Mouse (Mus musculus): ENCODE results near the gene Mycbp. TPM values are rescaled to one million over a fixed set of nuclear protein-coding genes. Genes with fewer than 3 reads are reported as not detected.

Gene Mycbp
- polyA plus RNA-seq, 1 experiment from 2014 or later: 67.7 TPM

- Histone ChIP-seq H3K27ac (peak within 1 kb of the TSS; percentile 89), H3K9me3 (replicated peaks; ENCODE audit: low read length) (no peaks in the 10 kb centered on the region), H3K4me2 (ENCODE audit: low read length) (peak within 1 kb of the TSS; percentile 81), H3K9ac (ENCODE audit: low read depth, low read length) (peak within 1 kb of the TSS; percentile 94), H3K36me3 (ENCODE audit: insufficient read depth, low read length) (peaks cover 18% of the 10 kb centered on the region), H3K4me3 (replicated peaks; ENCODE audit: low read depth, low read length) (peak within 1 kb of the TSS; percentile 95), H3K4me1 (replicated peaks; ENCODE audit: insufficient read depth, low read length) (peaks cover 15% of the 10 kb centered on the region), H3K27me3 (ENCODE audit: insufficient read depth, low read length) (no peaks in the 10 kb centered on the region)
- under 1% methylated on average over 47 of the region's 49 CpGs for WGBS
- peak; percentile 100 for ATAC-seq (replicated peaks; ENCODE audit: low FRiP score, low read depth)
- DNase-seq (ENCODE audit: low spot score): peak; percentile 99
- 0 out of 2 replicates have a peak, but pooled peaks have one; percentile 1 for TF ChIP-seq CTCF (IDR thresholded peaks at IDR 0.05; ENCODE audit: low read depth)
These were observed 12.3 kb downstream of the Mycbp start, which contains the start of gene Rragc for GRCm38 (mm10) chr4:123916748-123917547. TSS of gene Rragc (plus strand) at chr4:123917446.

- H3K36me3 ChIP-seq (ENCODE audit: insufficient read depth, low read length): peaks cover 19% of the 10 kb centered on the region
- peak; percentile 46 for ATAC-seq (replicated peaks; ENCODE audit: low FRiP score, low read depth)
- no peaks in the 10 kb centered on the region for H3K27me3 ChIP-seq (ENCODE audit: insufficient read depth, low read length)
- peaks cover 15% of the 10 kb centered on the region for H3K4me1 ChIP-seq (replicated peaks; ENCODE audit: insufficient read depth, low read length)
- DNase-seq (ENCODE audit: low spot score): peak; percentile 34
- WGBS: under 1% methylated on average over 50 of the region's 63 CpGs
- H3K4me3 ChIP-seq (replicated peaks; ENCODE audit: low read depth, low read length): peak within 1 kb of the TSS; percentile 95
- H3K4me2 ChIP-seq (ENCODE audit: low read length): peak within 1 kb of the TSS; percentile 81
- H3K27ac ChIP-seq: peak within 1 kb of the TSS; percentile 89
- TF ChIP-seq CTCF (IDR thresholded peaks at IDR 0.05; ENCODE audit: low read depth): no peak
- H3K9ac ChIP-seq (ENCODE audit: low read depth, low read length): peak within 1 kb of the TSS; percentile 94
- H3K9me3 ChIP-seq (replicated peaks; ENCODE audit: low read length): no peaks in the 10 kb centered on the region
These were observed 13.0 kb downstream of the Mycbp start, which contains the start of gene 4930535I16Rik for GRCm38 (mm10) chr4:123917548-123918140. TSS of gene 4930535I16Rik (minus strand) at chr4:123918022.

GRCm38 (mm10) chr4:123918851-123919250, 14.2 kb downstream of the Mycbp start:
- Histone ChIP-seq H3K27ac (no peak overlapping the region), H3K36me3 (ENCODE audit: insufficient read depth, low read length) (peaks cover 31% of the 10 kb centered on the region), H3K4me3 (replicated peaks; ENCODE audit: low read depth, low read length) (no peak overlapping the region), H3K27me3 (ENCODE audit: insufficient read depth, low read length) (no peaks in the 10 kb centered on the region), H3K4me2 (ENCODE audit: low read length) (peak overlapping the region; percentile 81), H3K9me3 (replicated peaks; ENCODE audit: low read length) (no peaks in the 10 kb centered on the region), H3K9ac (ENCODE audit: low read depth, low read length) (no peak overlapping the region), H3K4me1 (replicated peaks; ENCODE audit: insufficient read depth, low read length) (peaks cover 15% of the 10 kb centered on the region)
- no peak for ATAC-seq (replicated peaks; ENCODE audit: low FRiP score, low read depth)
- TF ChIP-seq CTCF (IDR thresholded peaks at IDR 0.05; ENCODE audit: low read depth): no peak
- WGBS: 69% methylated on average over 2 of the region's 2 CpGs
- no peak for DNase-seq (ENCODE audit: low spot score)

GRCm38 (mm10) chr4:123921055-123921565, 16.5 kb downstream of the Mycbp start:
- H3K4me3 ChIP-seq (replicated peaks; ENCODE audit: low read depth, low read length): no peak overlapping the region
- H3K4me1 ChIP-seq (replicated peaks; ENCODE audit: insufficient read depth, low read length): peaks cover 14% of the 10 kb centered on the region
- 88% methylated on average over 4 of the region's 4 CpGs for WGBS
- no peaks in the 10 kb centered on the region for H3K9me3 ChIP-seq (replicated peaks; ENCODE audit: low read length)
- no peak overlapping the region for H3K9ac ChIP-seq (ENCODE audit: low read depth, low read length)
- H3K36me3 ChIP-seq (ENCODE audit: insufficient read depth, low read length): peaks cover 43% of the 10 kb centered on the region
- DNase-seq (ENCODE audit: low spot score) (no peak), ATAC-seq (replicated peaks; ENCODE audit: low FRiP score, low read depth) (no peak)
- no peak for TF ChIP-seq CTCF (IDR thresholded peaks at IDR 0.05; ENCODE audit: low read depth)
- H3K27ac ChIP-seq: no peak overlapping the region
- no peaks in the 10 kb centered on the region for H3K27me3 ChIP-seq (ENCODE audit: insufficient read depth, low read length)
- H3K4me2 ChIP-seq (ENCODE audit: low read length): no peak overlapping the region

- Histone ChIP-seq H3K36me3 (ENCODE audit: insufficient read depth, low read length) (peaks cover 64% of the 10 kb centered on the region), H3K9ac (ENCODE audit: low read depth, low read length) (no peak overlapping the region), H3K27ac (no peak overlapping the region), H3K27me3 (ENCODE audit: insufficient read depth, low read length) (no peaks in the 10 kb centered on the region), H3K4me2 (ENCODE audit: low read length) (no peak overlapping the region), H3K4me3 (replicated peaks; ENCODE audit: low read depth, low read length) (no peak overlapping the region), H3K4me1 (replicated peaks; ENCODE audit: insufficient read depth, low read length) (no peaks in the 10 kb centered on the region), H3K9me3 (replicated peaks; ENCODE audit: low read length) (no peaks in the 10 kb centered on the region)
- peak; percentile 31 for DNase-seq (ENCODE audit: low spot score)
- no peak for ATAC-seq (replicated peaks; ENCODE audit: low FRiP score, low read depth)
- TF ChIP-seq CTCF (IDR thresholded peaks at IDR 0.05; ENCODE audit: low read depth): no peak
These were observed 23.3 kb downstream of the Mycbp start for GRCm38 (mm10) chr4:123927961-123928360.

GRCm38 (mm10) chr4:123929994-123930393, 25.4 kb downstream of the Mycbp start:
- Histone ChIP-seq H3K9ac (ENCODE audit: low read depth, low read length) (no peak overlapping the region), H3K27me3 (ENCODE audit: insufficient read depth, low read length) (no peaks in the 10 kb centered on the region), H3K9me3 (replicated peaks; ENCODE audit: low read length) (no peaks in the 10 kb centered on the region), H3K4me2 (ENCODE audit: low read length) (no peak overlapping the region), H3K4me3 (replicated peaks; ENCODE audit: low read depth, low read length) (no peak overlapping the region), H3K4me1 (replicated peaks; ENCODE audit: insufficient read depth, low read length) (no peaks in the 10 kb centered on the region), H3K36me3 (ENCODE audit: insufficient read depth, low read length) (peaks cover 57% of the 10 kb centered on the region), H3K27ac (no peak overlapping the region)
- 95% methylated on average over 4 of the region's 4 CpGs for WGBS
- DNase-seq (ENCODE audit: low spot score) (no peak), ATAC-seq (replicated peaks; ENCODE audit: low FRiP score, low read depth) (no peak)
- TF ChIP-seq CTCF (IDR thresholded peaks at IDR 0.05; ENCODE audit: low read depth): no peak

All from kidney, postnatal 0 days (tissue).